Mouse (Mus musculus): ENCODE results near the gene Ikzf3.

DNA sequence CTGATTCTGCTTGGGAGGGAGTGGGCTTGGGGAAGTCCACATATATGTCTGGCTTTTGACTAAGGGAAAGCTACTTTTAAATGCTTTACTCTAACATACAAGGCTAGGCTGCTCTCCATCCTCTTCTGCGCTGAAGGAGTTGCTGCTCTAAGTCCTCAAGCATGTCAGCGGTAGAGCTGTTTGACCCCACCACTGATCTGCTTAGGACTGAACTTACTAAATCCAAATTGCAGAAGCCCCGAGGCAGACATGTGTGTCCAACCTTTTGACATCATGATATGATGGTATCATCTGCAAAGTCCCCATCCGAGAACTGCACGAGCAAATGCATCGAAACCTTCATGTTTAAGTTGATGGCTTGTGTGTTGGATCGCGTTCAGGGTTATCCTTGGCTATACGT is 86.0 kb downstream of the Ikzf3 start:
- TF ChIP-seq CTCF (IDR thresholded peaks at IDR 0.05; ENCODE audit: borderline replicate concordance, extremely low read depth, insufficient read depth, insufficient read length) (no peak), POLR2A (IDR thresholded peaks at IDR 0.05; ENCODE audit: borderline replicate concordance, extremely low read depth, insufficient read depth, insufficient read length, poor library complexity, severe bottlenecking) (no peak)

Measured in brain, embryonic 14.5 days (tissue).